24 mouse cellular contexts compared by ENCODE assay signal in the genomic region with DNA sequence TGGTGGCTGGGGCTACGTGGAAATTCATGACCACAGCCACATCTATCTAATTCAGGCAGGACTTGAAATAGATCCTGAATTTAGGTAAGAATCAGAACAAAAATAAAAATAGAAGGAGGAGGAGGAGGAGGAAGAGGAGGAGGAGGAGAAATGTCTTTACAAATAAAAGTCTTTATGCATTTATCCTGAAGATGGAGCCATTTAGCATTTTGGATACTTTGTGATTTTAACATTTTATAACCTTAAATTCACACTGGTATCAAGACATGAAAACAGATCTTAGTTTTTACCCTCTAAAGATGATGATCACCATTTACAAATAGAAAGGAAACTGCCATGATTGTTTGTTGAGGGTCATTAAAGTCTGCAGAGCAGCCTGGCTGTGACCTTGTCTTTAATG.
"Had no signal": no experiment of that assay in that cellular context is flagged by ENCODE, and none has a peak within 500 bp of the region (broad histone marks: within the 10 kb centered on the region; RNA-seq: fewer than 3 reads in every experiment).

No protein-coding gene starts in this region.

- H3K4me3 ChIP-seq: heart, adult 2 months; heart, embryonic 13.5 days; heart, embryonic 15.5 days; hindbrain, embryonic 13.5 days; hindbrain, embryonic 15.5 days; kidney, embryonic 15.5 days; limb, embryonic 13.5 days; limb, embryonic 15.5 days; liver, embryonic 12.5 days had no signal

- H3K36me3 ChIP-seq: heart, embryonic 13.5 days; heart, embryonic 15.5 days; hindbrain, embryonic 13.5 days; hindbrain, embryonic 15.5 days; kidney, embryonic 15.5 days; limb, embryonic 13.5 days; limb, embryonic 15.5 days; liver, embryonic 12.5 days had no signal

- H3K27me3 ChIP-seq: heart, embryonic 15.5 days; hindbrain, embryonic 13.5 days; hindbrain, embryonic 15.5 days; kidney, embryonic 15.5 days; limb, embryonic 13.5 days; limb, embryonic 15.5 days; liver, embryonic 12.5 days had no signal

- H3K9ac ChIP-seq: heart, embryonic 13.5 days; heart, embryonic 15.5 days; hindbrain, embryonic 13.5 days; hindbrain, embryonic 15.5 days; kidney, embryonic 15.5 days; limb, embryonic 13.5 days; limb, embryonic 15.5 days; liver, embryonic 12.5 days; liver, embryonic 14.5 days had no signal

- H3K4me2 ChIP-seq: heart, embryonic 11.5 days; heart, embryonic 13.5 days; heart, embryonic 15.5 days; hindbrain, embryonic 13.5 days; hindbrain, embryonic 15.5 days; kidney, embryonic 15.5 days; limb, embryonic 13.5 days; limb, embryonic 15.5 days; liver, embryonic 12.5 days had no signal

- ATAC-seq: hindbrain, postnatal 0 days; intestine, embryonic 16.5 days; liver, embryonic 12.5 days had no signal

- H3K4me1 ChIP-seq: heart, embryonic 13.5 days; heart, embryonic 15.5 days; hindbrain, embryonic 15.5 days; kidney, embryonic 15.5 days; limb, embryonic 13.5 days; limb, embryonic 15.5 days; liver, embryonic 12.5 days had no signal

- DNase-seq: gastrocnemius, postnatal 14 days; gastrocnemius, postnatal 36 days; heart, adult 2 months; heart, postnatal 14 days; heart, postnatal 36 days; kidney, adult 11 months; kidney, adult 2 months; kidney, adult 9 months; kidney, postnatal 14 days; kidney, postnatal 36 days; left cerebral cortex, postnatal 4 days had no signal

- H3K9me3 ChIP-seq: heart, embryonic 13.5 days; heart, embryonic 15.5 days; hindbrain, embryonic 13.5 days; hindbrain, embryonic 15.5 days; kidney, embryonic 15.5 days; limb, embryonic 13.5 days; limb, embryonic 15.5 days; liver, embryonic 12.5 days had no signal

- H3K27ac ChIP-seq: heart, adult 2 months; heart, embryonic 13.5 days; heart, embryonic 15.5 days; hindbrain, embryonic 13.5 days; hindbrain, embryonic 15.5 days; hindbrain, postnatal 0 days; kidney, embryonic 15.5 days; kidney, postnatal 0 days; limb, embryonic 13.5 days; limb, embryonic 15.5 days; liver, embryonic 12.5 days; liver, embryonic 14.5 days had no signal
